Mouse (Mus musculus): ENCODE results near the gene Usp21.

Gene Usp21

DNA sequence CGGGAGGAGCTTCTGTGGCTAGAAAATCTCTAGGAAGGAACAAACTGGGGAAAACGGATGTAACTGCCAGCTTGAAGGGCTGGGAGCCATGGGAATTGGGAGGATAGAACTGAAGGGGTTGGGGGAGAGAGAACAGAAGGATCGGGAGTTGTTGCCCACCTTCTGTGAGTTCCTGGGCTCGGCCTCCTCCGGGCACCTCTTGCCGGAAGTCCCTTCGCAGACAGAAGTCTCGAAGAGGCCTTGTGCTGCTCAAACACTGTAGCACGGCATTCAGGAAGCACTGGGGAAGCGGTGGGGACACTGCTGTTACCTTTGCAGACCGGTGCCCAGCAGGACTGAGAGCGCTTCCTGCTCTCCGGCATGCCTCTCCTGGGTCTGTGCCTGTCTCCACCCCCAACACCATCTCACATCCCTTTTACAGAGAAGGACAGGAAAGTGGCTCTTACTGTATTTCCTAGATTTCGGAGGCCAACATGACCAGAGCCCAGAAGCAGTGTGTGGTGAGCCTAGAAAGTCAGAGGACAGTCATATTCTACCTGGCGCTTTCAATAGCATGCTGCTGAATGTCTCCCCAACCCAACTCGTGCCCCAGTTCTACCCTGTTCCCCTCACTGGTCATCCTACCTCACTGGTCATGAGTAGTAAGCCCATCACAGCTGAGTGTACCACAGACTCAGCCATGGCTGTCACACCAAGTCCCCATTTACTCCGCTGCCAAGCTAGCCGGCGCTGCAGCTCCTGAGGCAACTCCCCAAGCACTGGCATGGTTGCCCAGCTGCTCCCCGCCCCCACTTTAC, 2.5 kb downstream of the Usp21 start:
- intact Hi-C loops (cut with DNase I): no loop called here

GRCm38 (mm10) chr1:171284491-171284890, 3.3 kb downstream of the Usp21 start:
- intact Hi-C loops (cut with DNase I): no loop called here

DNA sequence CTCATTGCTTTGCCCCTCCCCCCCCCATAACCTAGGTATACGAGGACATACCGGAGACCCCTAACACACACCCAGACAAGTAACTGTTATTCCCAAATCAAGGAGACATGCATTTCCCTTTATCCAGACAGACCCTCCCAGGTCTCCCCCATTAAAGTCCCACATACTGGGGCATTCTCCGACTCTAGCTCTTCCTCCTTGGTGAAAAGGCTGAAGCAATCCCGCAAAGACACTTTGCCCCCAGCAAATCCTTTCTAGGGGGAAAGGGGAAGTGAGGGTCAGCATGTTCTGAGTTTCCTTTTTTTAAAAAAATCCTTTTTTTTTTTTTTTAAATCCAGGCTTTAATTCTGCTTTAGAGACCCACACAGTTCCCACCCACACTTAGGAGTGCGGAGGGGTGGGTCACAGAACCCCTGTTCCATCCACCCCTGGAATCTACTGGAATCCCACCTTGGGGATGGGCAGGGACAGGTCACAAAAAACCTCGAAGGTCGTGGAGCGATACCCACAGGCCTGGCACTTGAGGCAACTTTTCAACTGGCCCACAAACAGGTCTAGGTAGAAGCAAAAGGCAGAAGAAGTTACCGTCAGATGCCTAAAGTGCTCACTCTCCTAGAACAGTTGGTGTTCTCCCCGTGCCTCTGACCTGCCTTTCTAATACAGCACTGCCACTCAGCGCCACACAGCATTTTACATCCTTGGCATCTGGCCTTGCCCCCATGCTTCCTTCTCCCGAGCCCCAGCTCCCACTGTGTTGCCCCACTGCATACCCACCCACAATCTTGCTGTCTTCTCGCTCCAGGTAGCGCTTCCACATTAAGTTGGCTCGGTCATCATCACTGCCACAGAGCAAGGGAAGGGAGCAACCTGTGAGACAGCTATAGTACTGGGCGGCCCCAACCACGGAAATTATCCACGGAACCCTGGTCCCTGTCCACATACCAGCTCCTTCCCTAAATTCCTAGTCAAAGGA, 4.3 kb downstream of the Usp21 start:
- intact Hi-C loops (cut with DNase I): no loop called here

GRCm38 (mm10) chr1:171282086-171282805, 5.5 kb downstream of the Usp21 start:
- intact Hi-C loops (cut with DNase I): no loop called here

GRCm38 (mm10) chr1:171281528-171281923, 6.3 kb downstream of the Usp21 start:
- intact Hi-C loops (cut with DNase I): no loop called here

- intact Hi-C loops (cut with DNase I): no loop called here
These were observed 6.8 kb downstream of the Usp21 start, which contains the start of gene Ppox for GRCm38 (mm10) chr1:171280916-171281527. Gene Ppox (minus strand): TSS chr1:171281186.

DNA sequence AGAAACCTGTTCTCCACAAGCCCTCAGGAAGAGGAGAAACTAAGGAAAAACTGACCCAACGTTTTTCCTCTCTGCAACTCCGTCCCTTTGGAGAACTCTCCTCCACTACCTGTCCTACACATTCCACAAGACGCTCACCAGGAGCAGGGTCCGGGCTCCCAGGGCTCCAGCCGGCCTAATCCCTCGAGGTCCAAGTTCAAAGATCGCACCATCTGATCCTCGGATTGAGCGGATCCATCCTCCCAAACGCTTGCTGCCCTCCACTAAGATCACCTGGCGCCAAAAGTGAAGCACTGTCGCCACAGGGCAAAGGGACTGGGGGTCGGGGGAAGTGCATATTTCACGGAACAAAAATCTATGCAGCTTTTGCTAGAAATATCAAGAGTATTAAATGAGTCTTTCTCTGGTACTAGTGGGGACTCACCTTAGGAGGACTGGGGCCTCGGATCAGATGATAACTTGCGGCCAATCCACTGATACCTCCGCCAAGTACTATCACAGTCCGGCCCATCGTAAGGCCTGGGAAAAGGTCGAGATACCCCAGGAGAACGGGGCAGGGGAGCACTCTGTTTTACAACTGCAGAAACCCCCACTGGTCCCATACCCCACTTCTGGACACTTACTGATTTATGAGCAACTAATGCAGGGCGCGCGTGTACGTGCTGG, 7.4 kb downstream of the Usp21 start:
- intact Hi-C loops (cut with DNase I): no loop called here

DNA sequence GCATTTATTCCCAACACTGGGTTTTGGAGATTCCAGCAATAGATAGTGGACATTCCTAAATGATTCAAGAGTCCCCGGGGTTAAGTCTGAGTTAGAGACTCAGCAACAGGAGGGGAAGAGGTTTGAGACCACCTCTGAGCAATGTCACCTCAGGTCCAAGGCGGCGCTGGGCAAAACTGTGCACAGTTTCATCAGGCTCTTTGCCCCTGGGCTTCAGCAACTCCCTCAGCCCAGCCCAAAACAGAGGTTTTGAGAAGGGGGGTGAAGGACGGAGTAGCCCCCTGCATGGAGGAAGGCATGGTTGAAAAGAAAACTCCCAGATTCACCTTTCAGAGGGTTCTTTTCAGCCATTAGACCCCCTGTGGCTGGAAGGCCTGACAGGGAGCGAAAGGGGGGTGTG, 8.1 kb downstream of the Usp21 start:
- intact Hi-C loops (cut with DNase I): no loop called here

DNA sequence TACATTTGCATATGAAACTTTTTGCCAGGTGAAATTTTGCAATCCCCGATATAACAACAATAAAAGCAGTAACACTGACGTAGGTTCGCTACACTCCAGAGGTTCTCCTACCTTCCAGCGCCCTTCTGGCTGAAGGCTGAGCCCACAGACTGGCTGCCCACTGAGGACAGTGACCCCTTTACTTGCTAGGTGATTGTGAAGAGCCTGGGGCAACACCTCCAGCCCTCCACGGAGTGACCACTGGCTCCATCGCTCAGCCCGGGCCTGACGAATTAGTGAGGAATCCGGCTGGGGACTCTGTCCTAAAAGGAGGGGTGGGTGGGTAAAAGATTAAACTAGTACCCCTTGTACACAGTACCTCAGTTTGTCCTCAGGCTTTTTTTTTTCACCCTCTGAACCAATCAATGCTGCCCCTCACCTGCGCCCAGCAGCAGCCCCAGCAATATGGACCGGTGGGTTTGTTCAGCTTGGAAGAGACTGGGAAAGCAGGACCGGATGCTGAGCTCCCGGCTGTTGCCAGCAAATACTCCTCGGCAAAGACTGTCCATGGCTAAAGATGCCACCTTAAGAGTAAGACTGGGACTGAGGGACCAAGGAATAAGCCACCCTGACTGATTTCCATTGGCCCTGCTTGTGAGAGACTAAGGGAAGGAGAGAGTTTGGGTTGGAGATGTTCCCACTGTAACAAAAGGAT, 8.6 kb downstream of the Usp21 start:
- intact Hi-C loops (cut with DNase I): no loop called here

DNA sequence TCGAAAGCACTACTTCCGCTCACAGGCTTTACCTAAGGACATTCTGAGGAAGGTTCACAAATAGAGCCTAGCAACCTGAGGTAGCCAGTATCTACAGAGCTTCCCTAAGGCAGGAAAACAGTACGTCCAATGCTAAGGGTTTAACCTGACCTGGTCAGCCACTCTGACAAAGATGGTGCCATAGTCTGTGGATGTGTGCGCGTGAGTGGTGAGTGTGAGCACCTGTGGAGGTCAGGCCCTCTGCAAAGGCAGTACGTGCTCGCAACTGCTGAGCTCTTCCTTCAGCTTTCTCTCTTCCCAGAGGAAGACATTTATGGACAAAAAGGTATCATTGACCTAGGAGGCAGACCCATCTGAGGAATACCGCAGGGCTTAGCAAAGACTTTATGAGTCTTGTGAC, 9.4 kb downstream of the Usp21 start:
- intact Hi-C loops (cut with DNase I): no loop called here

- intact Hi-C loops (cut with DNase I): no loop called here
These were observed 10.1 kb downstream of the Usp21 start for GRCm38 (mm10) chr1:171277736-171278135.

DNA sequence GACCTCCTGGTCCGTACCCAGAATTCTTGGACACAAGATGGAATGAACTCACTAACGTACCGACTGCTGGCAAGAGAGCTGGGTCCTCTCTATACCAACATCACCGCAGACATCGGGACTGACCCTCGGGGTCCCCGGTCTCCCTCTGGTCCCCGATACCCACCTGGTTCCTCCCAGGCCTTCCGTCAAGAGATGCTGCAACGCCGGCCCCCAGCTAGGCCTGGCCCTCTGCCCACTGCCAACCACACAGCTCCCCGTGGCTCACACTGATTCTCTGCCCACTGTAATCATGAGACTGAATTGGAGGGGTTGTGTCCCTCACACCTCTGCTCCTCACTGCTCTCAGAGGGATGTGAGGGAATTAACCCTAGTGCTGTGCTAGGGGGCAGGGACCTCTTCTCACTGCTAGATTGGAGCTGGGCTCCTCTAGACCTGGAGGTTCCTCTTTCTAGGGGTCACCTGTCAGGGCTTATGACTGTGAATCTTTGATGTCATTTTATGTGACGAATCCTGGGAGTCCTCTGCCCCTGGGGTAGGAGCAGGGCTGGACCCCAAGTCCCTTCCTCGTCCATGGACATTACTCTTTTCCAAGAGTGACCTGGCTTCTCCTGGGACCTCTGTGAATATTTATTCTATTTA, 11.6 kb downstream of the Usp21 start:
- intact Hi-C loops (cut with DNase I): no loop called here

- intact Hi-C loops (cut with DNase I): no loop called here
These were observed 12.6 kb downstream of the Usp21 start for GRCm38 (mm10) chr1:171275144-171275734.

GRCm38 (mm10) chr1:171274171-171274570, 13.6 kb downstream of the Usp21 start:
- intact Hi-C loops (cut with DNase I): no loop called here

DNA sequence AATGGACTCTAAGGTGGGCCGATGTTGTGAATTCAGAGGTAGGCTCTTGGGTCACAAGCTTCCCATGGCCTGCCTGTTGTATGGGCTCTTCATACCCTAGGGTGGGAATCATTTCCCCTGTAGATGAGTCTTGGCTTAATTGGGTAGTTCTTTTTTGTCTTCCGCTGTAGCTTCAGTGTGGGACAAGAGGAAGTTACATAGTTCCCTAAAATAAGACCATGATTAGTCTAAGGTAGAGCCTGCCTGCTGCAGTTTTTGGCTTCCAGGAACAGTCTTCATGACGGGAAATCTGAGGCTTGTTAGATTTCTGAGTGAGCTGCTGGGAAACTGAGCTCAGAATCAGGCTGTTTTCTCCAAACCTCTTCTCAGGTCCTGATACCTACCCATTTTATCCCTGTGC, 15.7 kb downstream of the Usp21 start:
- intact Hi-C loops (cut with DNase I): no loop called here

GRCm38 (mm10) chr1:171271622-171272021, 16.2 kb downstream of the Usp21 start:
- intact Hi-C loops (cut with DNase I): no loop called here

DNA sequence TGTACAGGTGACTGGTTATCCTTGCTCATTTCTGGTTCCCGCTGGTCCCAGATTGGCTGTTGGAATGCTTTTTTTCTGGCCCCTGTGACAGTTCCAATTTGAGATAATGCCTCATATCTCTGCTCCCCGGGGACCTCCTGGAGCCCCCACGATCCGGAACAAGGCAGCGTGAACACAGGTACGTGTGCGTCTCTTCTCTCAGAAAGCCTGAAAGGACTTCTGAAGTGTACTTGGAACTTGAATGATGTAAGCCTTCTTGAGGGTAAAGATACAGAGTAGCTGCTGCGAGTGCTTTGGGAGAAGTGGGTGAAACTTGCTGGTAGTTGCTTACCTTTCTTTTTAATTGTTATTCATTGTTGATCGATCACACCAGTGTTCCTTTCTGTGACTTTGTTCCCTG, 16.6 kb downstream of the Usp21 start:
- intact Hi-C loops (cut with DNase I): no loop called here

- intact Hi-C loops (cut with DNase I): no loop called here
These were observed 17.3 kb downstream of the Usp21 start for GRCm38 (mm10) chr1:171270573-171270900.

All from adrenal gland (tissue).